Mouse (Mus musculus): ENCODE measurements around the gene Mars. TPM values are rescaled to one million over a fixed set of nuclear protein-coding genes. Genes with fewer than 3 reads are reported as not detected.
A peak's percentile ranks its signal among the peaks of the same experiment; 100 is the strongest.

Gene Mars
- total and polyA plus RNA-seq, 3 experiments = 102 to 109 (median 104) TPM

DNA sequence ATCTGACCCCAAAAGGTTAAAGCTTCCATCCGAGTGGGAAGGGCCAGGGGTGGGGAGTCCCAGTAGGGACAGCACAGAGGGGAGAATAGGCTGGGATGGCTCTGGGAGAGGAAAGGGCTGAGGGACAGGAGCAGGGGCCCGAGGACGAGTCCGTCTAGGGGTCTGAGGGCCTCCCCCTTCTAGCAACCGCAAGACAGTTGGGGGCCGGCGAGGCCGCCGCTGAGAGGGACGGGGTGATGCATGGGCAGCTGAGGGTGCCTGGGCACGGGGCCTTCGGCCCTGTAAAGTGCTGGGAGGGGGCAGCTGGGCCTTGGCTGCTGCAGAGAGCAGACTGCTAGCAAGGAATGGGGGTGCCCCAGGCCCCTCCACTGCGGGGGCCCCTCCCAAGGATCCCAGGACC, 25.9 kb downstream of the Mars start:
- TF ChIP-seq CTCF (IDR thresholded peaks at IDR 0.05; ENCODE audit: low read depth, low read length) = no peak
- DNase-seq (ENCODE audit: low spot score) = no peak
- Histone ChIP-seq H3K36me3 (replicated peaks) (peaks cover 70% of the 10 kb centered on the region), H3K4me3 (ENCODE audit: low read depth, low read length) (peak overlapping the region; percentile 81; the same call in 1 of the 2 replicates), H3K27me3 (ENCODE audit: insufficient read depth, low read length) (no peaks in the 10 kb centered on the region), H3K4me1 (ENCODE audit: insufficient read depth, low read depth, low read length) (peaks cover 74% of the 10 kb centered on the region), H3K9me3 (replicated peaks) (no peaks in the 10 kb centered on the region)
- ATAC-seq (ENCODE audit: extremely low read depth, insufficient number of reproducible peaks, low FRiP score, poor library complexity, severe bottlenecking) = no peak

DNA sequence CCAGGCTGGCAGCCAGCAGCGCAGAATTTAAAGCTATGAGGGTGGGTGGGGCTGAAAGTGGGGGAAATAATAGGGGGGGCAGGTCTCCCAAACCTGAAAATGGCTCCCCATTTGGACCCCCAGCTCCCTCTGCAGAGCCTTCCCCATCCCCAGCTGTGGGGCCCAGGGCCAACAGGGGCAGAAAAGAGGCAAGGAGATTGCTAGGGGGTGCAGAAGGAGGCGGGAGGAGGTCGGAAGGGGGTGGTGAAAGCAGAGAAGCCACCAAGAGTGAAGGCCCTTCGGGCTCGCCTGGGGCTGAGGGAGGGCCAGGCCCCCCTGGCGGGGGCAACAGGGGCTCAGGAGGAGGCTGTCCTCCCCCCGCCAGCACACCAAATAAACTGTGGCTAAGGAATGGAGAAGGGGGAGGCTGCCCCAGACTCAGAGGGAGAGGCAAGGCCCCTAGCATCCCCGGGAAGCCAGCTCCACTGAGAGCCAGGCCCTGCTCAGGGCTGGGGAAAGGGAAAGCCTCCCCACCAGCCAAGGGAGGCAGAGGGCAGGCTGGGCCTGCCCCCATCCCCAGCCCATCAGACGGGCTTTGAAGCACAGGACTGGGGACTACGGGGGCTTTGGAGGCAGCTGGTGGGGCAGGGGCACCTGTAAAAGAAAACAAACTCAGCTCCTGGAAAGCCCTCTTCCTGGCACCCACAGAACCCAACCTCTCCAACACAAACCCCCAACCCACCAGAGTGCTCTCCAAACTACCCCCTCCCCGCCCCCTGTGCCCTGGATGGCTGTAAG, 26.7 kb downstream of the Mars start:
- peaks cover 71% of the 10 kb centered on the region for H3K4me1 ChIP-seq (ENCODE audit: insufficient read depth, low read depth, low read length)
- ATAC-seq (ENCODE audit: extremely low read depth, insufficient number of reproducible peaks, low FRiP score, poor library complexity, severe bottlenecking) (no peak), DNase-seq (ENCODE audit: low spot score) (no peak)
- H3K36me3 ChIP-seq (replicated peaks) = peaks cover 77% of the 10 kb centered on the region
- H3K4me3 ChIP-seq (ENCODE audit: low read depth, low read length) = peak overlapping the region; percentile 81; the same call in 1 of the 2 replicates
- no peaks in the 10 kb centered on the region for H3K9me3 ChIP-seq (replicated peaks)
- TF ChIP-seq POLR2AphosphoS5 (IDR thresholded peaks at IDR 0.05; ENCODE audit: insufficient replicate concordance, low read depth, low read length) = no peak
- no peak for TF ChIP-seq GATA1 (IDR thresholded peaks at IDR 0.05; ENCODE audit: borderline replicate concordance, low read length)
- no peak for TF ChIP-seq TAL1 (conservative IDR thresholded peaks at IDR 0.05; ENCODE audit: low read depth, low read length)
- no peaks in the 10 kb centered on the region for H3K27me3 ChIP-seq (ENCODE audit: insufficient read depth, low read length)

DNA sequence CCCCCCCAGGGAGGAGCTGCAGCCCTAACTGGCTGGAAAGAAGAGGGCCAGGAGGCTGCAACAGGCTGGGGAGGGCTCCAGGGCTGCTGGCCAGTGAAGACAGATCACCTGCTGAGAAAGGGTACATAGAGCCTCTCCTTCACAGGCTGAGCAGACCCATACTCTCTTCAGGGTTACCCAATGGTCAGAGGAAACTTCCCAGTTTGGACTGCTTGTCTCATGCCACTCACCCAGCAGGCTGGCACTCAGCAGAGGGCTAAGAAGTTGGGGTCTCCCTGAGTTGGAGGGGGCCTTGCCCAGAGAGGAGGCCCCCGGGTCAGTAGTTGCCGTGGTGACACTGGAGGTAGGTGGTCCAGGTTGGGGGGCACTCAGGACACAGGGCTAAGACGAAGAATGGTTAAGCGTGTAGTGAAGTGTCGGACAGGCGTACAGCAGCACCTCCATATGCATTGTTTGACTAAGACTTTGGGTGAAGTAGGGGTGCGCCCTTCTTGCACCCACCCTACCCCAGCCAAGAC, 27.4 kb downstream of the Mars start:
- ATAC-seq (ENCODE audit: extremely low read depth, insufficient number of reproducible peaks, low FRiP score, poor library complexity, severe bottlenecking) = no peak

DNA sequence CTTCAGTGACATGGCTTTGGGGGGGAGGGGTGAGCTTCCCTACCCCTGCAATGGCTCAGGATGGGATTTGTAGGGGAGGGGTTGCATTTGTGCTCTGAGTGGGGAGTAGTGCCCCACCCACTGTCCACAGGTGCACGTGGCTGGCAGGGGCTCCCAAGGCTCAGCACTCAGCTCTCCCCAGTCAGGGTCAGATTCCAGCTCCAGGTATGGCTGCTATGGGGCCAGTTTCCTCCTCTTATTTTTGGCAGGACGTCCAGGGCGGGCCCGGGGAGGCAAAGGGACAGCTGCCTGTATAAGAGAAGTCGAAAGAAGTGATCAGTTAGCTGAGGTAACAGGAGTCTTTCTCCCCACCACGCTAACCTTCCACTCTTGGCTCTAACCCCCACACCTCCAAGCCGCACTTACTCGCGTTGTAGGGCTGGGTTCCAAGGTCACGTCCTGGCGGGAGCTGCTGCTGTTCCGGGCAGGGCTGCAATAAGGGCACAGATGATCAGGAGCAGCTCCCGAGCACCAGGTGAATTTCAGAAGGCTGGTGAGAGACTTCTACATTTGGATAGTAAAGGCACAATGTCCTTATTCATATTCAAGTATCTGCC, 28.9 kb downstream of the Mars start:
- no peak overlapping the region for H3K4me3 ChIP-seq (ENCODE audit: low read depth, low read length)
- H3K9me3 ChIP-seq (replicated peaks) = peaks cover 2% of the 10 kb centered on the region; the same call in 1 of the 2 replicates
- DNase-seq (ENCODE audit: low spot score) (no peak), ATAC-seq (ENCODE audit: extremely low read depth, insufficient number of reproducible peaks, low FRiP score, poor library complexity, severe bottlenecking) (no peak)
- H3K36me3 ChIP-seq (replicated peaks) = peaks cover 99% of the 10 kb centered on the region
- H3K4me1 ChIP-seq (ENCODE audit: insufficient read depth, low read depth, low read length) = peaks cover 60% of the 10 kb centered on the region
- TF ChIP-seq POLR2AphosphoS5 (IDR thresholded peaks at IDR 0.05; ENCODE audit: insufficient replicate concordance, low read depth, low read length) = no peak
- TF ChIP-seq CTCF (IDR thresholded peaks at IDR 0.05; ENCODE audit: low read depth, low read length) = no peak
- no peak for TF ChIP-seq GATA1 (IDR thresholded peaks at IDR 0.05; ENCODE audit: borderline replicate concordance, low read length)
- TF ChIP-seq TAL1 (conservative IDR thresholded peaks at IDR 0.05; ENCODE audit: low read depth, low read length) = no peak
- no peak for TF ChIP-seq GATA2 (IDR thresholded peaks at IDR 0.05; ENCODE audit: borderline replicate concordance, low read depth, low read length)
- no peaks in the 10 kb centered on the region for H3K27me3 ChIP-seq (ENCODE audit: insufficient read depth, low read length)

More for the DNA sequence above, 27.4 kb downstream of the Mars start:
- no peak for TF ChIP-seq GATA1 (IDR thresholded peaks at IDR 0.05; ENCODE audit: borderline replicate concordance, low read length)
- no peak for TF ChIP-seq GATA2 (IDR thresholded peaks at IDR 0.05; ENCODE audit: borderline replicate concordance, low read depth, low read length)
- TF ChIP-seq CTCF (IDR thresholded peaks at IDR 0.05; ENCODE audit: low read depth, low read length) = no peak
- TF ChIP-seq TAL1 (conservative IDR thresholded peaks at IDR 0.05; ENCODE audit: low read depth, low read length) = no peak
- no peak for TF ChIP-seq POLR2AphosphoS5 (IDR thresholded peaks at IDR 0.05; ENCODE audit: insufficient replicate concordance, low read depth, low read length)
- Histone ChIP-seq H3K9me3 (replicated peaks) (peaks cover 2% of the 10 kb centered on the region; the same call in 1 of the 2 replicates), H3K27me3 (ENCODE audit: insufficient read depth, low read length) (no peaks in the 10 kb centered on the region), H3K4me1 (ENCODE audit: insufficient read depth, low read depth, low read length) (peaks cover 64% of the 10 kb centered on the region), H3K4me3 (ENCODE audit: low read depth, low read length) (no peak overlapping the region), H3K36me3 (replicated peaks) (peaks cover 85% of the 10 kb centered on the region)
- no peak for DNase-seq (ENCODE audit: low spot score)

DNA sequence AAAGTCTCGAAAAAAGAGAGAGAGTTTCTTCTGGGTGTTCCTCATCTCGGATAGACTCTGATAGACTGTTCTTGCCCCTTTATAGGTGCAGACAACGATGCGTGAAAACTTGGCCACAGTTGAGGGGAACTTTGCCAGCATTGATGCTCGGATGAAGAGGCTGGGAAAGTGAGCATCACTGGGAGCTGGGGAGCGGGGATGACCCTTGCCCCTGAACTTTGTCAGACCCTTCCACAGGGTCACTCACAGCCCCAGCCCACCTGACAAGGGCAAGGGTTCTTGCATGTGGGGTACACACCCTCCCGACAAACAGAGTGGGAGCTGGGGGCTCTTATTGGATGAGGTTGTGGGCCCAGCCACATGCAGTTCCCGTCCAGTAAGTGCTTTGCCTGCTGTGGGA, 30.3 kb downstream of the Mars start:
- Histone ChIP-seq H3K4me1 (ENCODE audit: insufficient read depth, low read depth, low read length) (peaks cover 46% of the 10 kb centered on the region), H3K9me3 (replicated peaks) (peaks cover 2% of the 10 kb centered on the region; the same call in 1 of the 2 replicates), H3K4me3 (ENCODE audit: low read depth, low read length) (no peak overlapping the region), H3K27me3 (ENCODE audit: insufficient read depth, low read length) (no peaks in the 10 kb centered on the region), H3K36me3 (replicated peaks) (peaks cover 100% of the 10 kb centered on the region)
- DNase-seq (ENCODE audit: low spot score) (no peak), ATAC-seq (ENCODE audit: extremely low read depth, insufficient number of reproducible peaks, low FRiP score, poor library complexity, severe bottlenecking) (no peak)
- no peak for TF ChIP-seq GATA1 (IDR thresholded peaks at IDR 0.05; ENCODE audit: borderline replicate concordance, low read length)
- no peak; the same call in 1 of the 2 replicates for TF ChIP-seq POLR2AphosphoS5 (IDR thresholded peaks at IDR 0.05; ENCODE audit: insufficient replicate concordance, low read depth, low read length)
- no peak for TF ChIP-seq GATA2 (IDR thresholded peaks at IDR 0.05; ENCODE audit: borderline replicate concordance, low read depth, low read length)
- TF ChIP-seq TAL1 (conservative IDR thresholded peaks at IDR 0.05; ENCODE audit: low read depth, low read length) = no peak
- no peak for TF ChIP-seq CTCF (IDR thresholded peaks at IDR 0.05; ENCODE audit: low read depth, low read length)

DNA sequence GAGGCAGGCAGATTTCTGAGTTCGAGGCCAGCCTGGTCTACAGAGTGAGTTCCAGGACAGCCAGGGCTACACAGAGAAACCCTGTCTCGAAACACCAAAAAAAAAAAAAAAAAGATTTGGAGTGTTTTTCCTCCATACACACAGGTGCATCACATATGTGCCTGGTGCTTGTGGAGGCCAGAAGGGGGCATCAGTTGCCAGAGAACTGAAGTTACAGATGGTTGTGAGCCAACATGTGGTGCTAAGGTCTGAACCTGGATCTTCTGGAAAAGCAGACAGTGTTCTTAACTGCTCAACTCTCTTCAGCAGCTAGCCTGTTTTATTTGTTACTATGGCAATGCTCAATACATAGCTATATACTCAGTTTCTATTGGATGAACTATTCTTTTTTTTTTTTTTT, 31.9 kb downstream of the Mars start:
- Histone ChIP-seq H3K9me3 (replicated peaks) (peaks cover 2% of the 10 kb centered on the region; the same call in 1 of the 2 replicates), H3K4me1 (ENCODE audit: insufficient read depth, low read depth, low read length) (peaks cover 32% of the 10 kb centered on the region), H3K4me3 (ENCODE audit: low read depth, low read length) (no peak overlapping the region), H3K27me3 (ENCODE audit: insufficient read depth, low read length) (no peaks in the 10 kb centered on the region), H3K36me3 (replicated peaks) (peaks cover 100% of the 10 kb centered on the region)
- TF ChIP-seq CTCF (IDR thresholded peaks at IDR 0.05; ENCODE audit: low read depth, low read length) (no peak), TAL1 (conservative IDR thresholded peaks at IDR 0.05; ENCODE audit: low read depth, low read length) (no peak), GATA1 (IDR thresholded peaks at IDR 0.05; ENCODE audit: borderline replicate concordance, low read length) (no peak), GATA2 (IDR thresholded peaks at IDR 0.05; ENCODE audit: borderline replicate concordance, low read depth, low read length) (no peak), POLR2AphosphoS5 (IDR thresholded peaks at IDR 0.05; ENCODE audit: insufficient replicate concordance, low read depth, low read length) (no peak)
- DNase-seq (ENCODE audit: low spot score) (no peak), ATAC-seq (ENCODE audit: extremely low read depth, insufficient number of reproducible peaks, low FRiP score, poor library complexity, severe bottlenecking) (no peak)

All from G1E (cell line).